Mouse (Mus musculus) forebrain, postnatal 0 days (tissue): Measurements from ENCODE around the gene F5. TPM values are rescaled to one million over a fixed set of nuclear protein-coding genes. Genes with fewer than 3 reads are reported as not detected.

Experiments
- ATAC-seq: fragments of 200-750 bp; cut with Nextera tagmentation; 2 replicates; pipeline ENCODE4 v1.8.0; 2017; ENCODE audit warnings: mild to moderate bottlenecking, moderate library complexity
- DNase-seq: peaks from one replicate; pipeline ENCODE4 v3.0.0-alpha.2; 2015
- H3K27ac ChIP-seq: fragments of 300-500 bp; sonication (generic); 2 replicates; pipeline ENCODE4 v1.5.1; 2014; ENCODE audit warnings: low read depth, mild to moderate bottlenecking, antibody characterized with exemption, low read length, moderate library complexity, mixed read lengths
- H3K27me3 ChIP-seq: fragments of 300-500 bp; sonication (generic); 2 replicates; pipeline ENCODE4 v1.6.1; 2014; ENCODE audit warnings: mild to moderate bottlenecking, low read length, mixed read lengths; ENCODE audit not compliant: insufficient read depth
- H3K36me3 ChIP-seq: fragments of 300-500 bp; sonication (generic); 2 replicates; pipeline ENCODE4 v1.6.1; 2014; ENCODE audit warnings: mild to moderate bottlenecking, moderate library complexity; ENCODE audit not compliant: insufficient read depth
- H3K4me1 ChIP-seq: fragments of 300-500 bp; sonication (generic); 2 replicates; pipeline ENCODE4 v1.6.1; 2014; ENCODE audit warnings: antibody characterized with exemption; ENCODE audit not compliant: insufficient read depth
- H3K4me2 ChIP-seq: fragments of 300-500 bp; sonication (generic); 2 replicates; pipeline ENCODE4 v1.6.1; 2014; ENCODE audit warnings: low read depth, mild to moderate bottlenecking, moderate library complexity
- H3K4me3 ChIP-seq: fragments of 300-500 bp; sonication (generic); 2 replicates; pipeline ENCODE4 v1.5.1; 2014; ENCODE audit warnings: low read depth, low read length, mixed read lengths
- H3K9ac ChIP-seq: fragments of 300-500 bp; sonication (generic); 2 replicates; pipeline ENCODE4 v1.6.1; 2014; ENCODE audit warnings: mild to moderate bottlenecking
- H3K9me3 ChIP-seq: fragments of 300-500 bp; sonication (generic); 2 replicates; pipeline ENCODE4 v1.6.1; 2016; ENCODE audit warnings: low read length
- CTCF ChIP-seq: sonication (generic); IDR thresholded peaks from 2 replicates; pipeline ENCODE4 v1.5.1; 2016; ENCODE audit warnings: antibody characterized with exemption, control low read depth, low read depth
- WGBS: fragments of 180-500 bp; shearing (Covaris S2); extraction: QIAGEN DNeasy Blood & Tissue Kit; methylation state at CpG from one replicate; pipeline ENCODE4 v1.1.7; 2014; 5-methylcytosine and 5-hydroxymethylcytosine counted together
- polyA plus RNA-seq: library from polyadenylated mRNA; unstranded; fragments of >200 nt; fragmentation: Nextera tagmentation; extraction: Ambion mirVana; gene quantifications from 2 replicates; pipeline ENCODE4 v1.2.1, GENCODE M21; 2015
- total RNA-seq: library from RNA; depleted of rRNA; stranded (reverse); fragments of >200 nt; gene quantifications from 2 replicates; pipeline ENCODE4 v1.2.3, GENCODE M21; 2014

F5 gene
- total and polyA plus RNA-seq, 2 experiments from 2014 or later: 0.29 to 0.48 TPM

- ATAC-seq (peak; percentile 93), DNase-seq (peak; percentile 98)
- Histone ChIP-seq H3K27ac (peak within 1 kb of the TSS; percentile 70), H3K36me3 (no peaks in the 10 kb centered on the region), H3K4me3 (peak within 1 kb of the TSS; percentile 79), H3K4me2 (peak within 1 kb of the TSS; percentile 75), H3K4me1 (0 out of 2 replicates have a peak, but pooled peaks cover 9% of the 10 kb centered on the region), H3K27me3 (no peaks in the 10 kb centered on the region), H3K9me3 (no peaks in the 10 kb centered on the region), H3K9ac (peak within 1 kb of the TSS; percentile 72)
- TF ChIP-seq CTCF: 0 out of 2 replicates have a peak, but pooled peaks have one; percentile 20
- WGBS: 2% methylated on average over 61 of the region's 79 CpGs
Observed at GRCm38 (mm10) chr1:164248465-164249331, 97.1 kb downstream of the F5 start, which contains the start of gene Slc19a2. Slc19a2 (plus strand) TSS chr1:164249046.

GRCm38 (mm10) chr1:164249332-164249711 is 97.7 kb downstream of the F5 start:
- ATAC-seq: peak; percentile 41
- no peaks in the 10 kb centered on the region for H3K27me3 ChIP-seq
- H3K36me3 ChIP-seq: no peaks in the 10 kb centered on the region
- 0% methylated on average over 33 of the region's 33 CpGs for WGBS
- peak overlapping the region; percentile 72 for H3K9ac ChIP-seq
- no peaks in the 10 kb centered on the region for H3K9me3 ChIP-seq
- no peak for TF ChIP-seq CTCF
- DNase-seq: peak; percentile 65
- H3K4me2 ChIP-seq: peak overlapping the region; percentile 75
- peak overlapping the region; percentile 79 for H3K4me3 ChIP-seq
- 0 out of 2 replicates have a peak, but pooled peaks cover 9% of the 10 kb centered on the region for H3K4me1 ChIP-seq
- peak overlapping the region; percentile 51 for H3K27ac ChIP-seq

GRCm38 (mm10) chr1:164250391-164251150 is 98.9 kb downstream of the F5 start:
- Histone ChIP-seq H3K9ac (no peak overlapping the region), H3K27ac (no peak overlapping the region), H3K36me3 (no peaks in the 10 kb centered on the region), H3K4me3 (peak overlapping the region; percentile 79), H3K4me2 (peak overlapping the region; percentile 75), H3K4me1 (0 out of 2 replicates have a peak, but pooled peaks cover 9% of the 10 kb centered on the region), H3K27me3 (no peaks in the 10 kb centered on the region), H3K9me3 (no peaks in the 10 kb centered on the region)
- ATAC-seq: no peak
- no peak for TF ChIP-seq CTCF
- DNase-seq: no peak
- 59% methylated on average over 8 of the region's 8 CpGs for WGBS

- TF ChIP-seq CTCF: no peak
- H3K4me3 ChIP-seq: no peak overlapping the region
- DNase-seq (no peak), ATAC-seq (no peak)
- H3K36me3 ChIP-seq: no peaks in the 10 kb centered on the region
- WGBS: 80% methylated on average over 1 of the region's 1 CpGs
- H3K27ac ChIP-seq: no peak overlapping the region
- H3K4me1 ChIP-seq: 0 out of 2 replicates have a peak, but pooled peaks cover 9% of the 10 kb centered on the region
- no peaks in the 10 kb centered on the region for H3K27me3 ChIP-seq
- H3K9ac ChIP-seq: no peak overlapping the region
- H3K9me3 ChIP-seq: no peaks in the 10 kb centered on the region
- H3K4me2 ChIP-seq: no peak overlapping the region
Observed at GRCm38 (mm10) chr1:164251438-164251837, 99.8 kb downstream of the F5 start.

- Histone ChIP-seq H3K4me3 (no peak overlapping the region), H3K36me3 (no peaks in the 10 kb centered on the region), H3K27me3 (no peaks in the 10 kb centered on the region), H3K27ac (no peak overlapping the region), H3K9me3 (no peaks in the 10 kb centered on the region), H3K4me1 (0 out of 2 replicates have a peak, but pooled peaks cover 9% of the 10 kb centered on the region), H3K4me2 (no peak overlapping the region), H3K9ac (no peak overlapping the region)
- no peak for DNase-seq
- TF ChIP-seq CTCF: no peak
- no peak for ATAC-seq
- WGBS: 72% methylated on average over 5 of the region's 5 CpGs
Observed at GRCm38 (mm10) chr1:164252551-164252950, 100.9 kb downstream of the F5 start.

GRCm38 (mm10) chr1:164254836-164255235 is 103.2 kb downstream of the F5 start:
- H3K4me2 ChIP-seq: no peak overlapping the region
- TF ChIP-seq CTCF: no peak
- H3K27ac ChIP-seq: no peak overlapping the region
- no peaks in the 10 kb centered on the region for H3K27me3 ChIP-seq
- no peak for DNase-seq
- H3K4me1 ChIP-seq: 0 out of 2 replicates have a peak, but pooled peaks cover 4% of the 10 kb centered on the region
- H3K4me3 ChIP-seq: no peak overlapping the region
- ATAC-seq: no peak
- no peak overlapping the region for H3K9ac ChIP-seq
- H3K9me3 ChIP-seq: no peaks in the 10 kb centered on the region
- WGBS: 82% methylated on average over 3 of the region's 3 CpGs
- no peaks in the 10 kb centered on the region for H3K36me3 ChIP-seq
